Mouse (Mus musculus) hindbrain, embryonic 12.5 days (tissue): ENCODE measurements at regions not wholly inside any gene's neighbourhood (a gene's known extent, or its start where the extent isn't known, plus 50 kb on each side); places are given as distances from the start of the nearest gene placed in this dataset.

Experiments
- ATAC-seq: fragments of 200-750 bp; cut with Nextera tagmentation; 2 replicates; pipeline ENCODE4 v1.8.0; 2017; ENCODE audit warnings: moderate TSS enrichment; ENCODE audit not compliant: low FRiP score
- H3K27ac ChIP-seq: fragments of 300-500 bp; sonication (generic); 2 replicates; pipeline ENCODE4 v1.5.1; 2016; ENCODE audit warnings: mild to moderate bottlenecking
- H3K27me3 ChIP-seq: fragments of 300-500 bp; sonication (generic); 2 replicates; pipeline ENCODE4 v1.6.1; 2016; ENCODE audit warnings: mild to moderate bottlenecking
- H3K36me3 ChIP-seq: fragments of 300-500 bp; sonication (generic); 2 replicates; pipeline ENCODE4 v1.6.1; 2016; ENCODE audit warnings: mild to moderate bottlenecking
- H3K4me1 ChIP-seq: fragments of 300-500 bp; sonication (generic); 2 replicates; pipeline ENCODE4 v1.6.1; 2016
- H3K4me2 ChIP-seq: fragments of 300-500 bp; sonication (generic); replicated peaks from 2 replicates; pipeline ENCODE4 v1.6.1; 2016; ENCODE audit warnings: mild to moderate bottlenecking
- H3K4me3 ChIP-seq: fragments of 300-500 bp; sonication (generic); 2 replicates; pipeline ENCODE4 v1.5.1; 2016; ENCODE audit warnings: mild to moderate bottlenecking
- H3K9ac ChIP-seq: fragments of 300-500 bp; sonication (generic); 2 replicates; pipeline ENCODE4 v1.6.1; 2016; ENCODE audit warnings: mild to moderate bottlenecking, moderate library complexity
- H3K9me3 ChIP-seq: fragments of 300-500 bp; sonication (generic); replicated peaks from 2 replicates; pipeline ENCODE4 v1.6.1; 2016; ENCODE audit warnings: mild to moderate bottlenecking
- WGBS: fragments of 180-500 bp; shearing (Covaris S2); methylation state at CpG from one replicate; pipeline ENCODE4 v1.1.7; 2016; 5-methylcytosine and 5-hydroxymethylcytosine counted together

GRCm38 (mm10) chr2:92523321-92523895 lies 63.1 kb upstream of the Slc35c1 start:
- no peak overlapping the region for H3K9ac ChIP-seq
- peaks cover 18% of the 10 kb centered on the region for H3K4me1 ChIP-seq

GRCm38 (mm10) chr2:92521527-92521926 lies 61.2 kb upstream of the Slc35c1 start:
- H3K36me3 ChIP-seq: no peaks in the 10 kb centered on the region
- no peak overlapping the region for H3K4me3 ChIP-seq
- no peak overlapping the region for H3K9ac ChIP-seq
- WGBS: 88% methylated on average over 8 of the region's 8 CpGs
- no peaks in the 10 kb centered on the region for H3K9me3 ChIP-seq
- ATAC-seq: no peak
- H3K4me1 ChIP-seq: peaks cover 15% of the 10 kb centered on the region
- no peak overlapping the region for H3K4me2 ChIP-seq
- H3K27me3 ChIP-seq: no peaks in the 10 kb centered on the region
- no peak overlapping the region for H3K27ac ChIP-seq

More at GRCm38 (mm10) chr2:92523321-92523895, 63.1 kb upstream of the Slc35c1 start:
- no peak overlapping the region for H3K4me3 ChIP-seq
- no peaks in the 10 kb centered on the region for H3K9me3 ChIP-seq
- no peak overlapping the region for H3K27ac ChIP-seq
- H3K36me3 ChIP-seq: no peaks in the 10 kb centered on the region
- no peaks in the 10 kb centered on the region for H3K27me3 ChIP-seq
- 86% methylated on average over 13 of the region's 13 CpGs for WGBS
- no peak overlapping the region for H3K4me2 ChIP-seq
- no peak for ATAC-seq

- Histone ChIP-seq H3K9me3 (no peaks in the 10 kb centered on the region), H3K36me3 (no peaks in the 10 kb centered on the region), H3K27me3 (no peaks in the 10 kb centered on the region), H3K4me2 (no peak overlapping the region), H3K9ac (no peak overlapping the region), H3K4me3 (no peak overlapping the region), H3K27ac (no peak overlapping the region), H3K4me1 (no peaks in the 10 kb centered on the region)
- WGBS: 77% methylated on average over 8 of the region's 8 CpGs
- ATAC-seq: no peak
Observed at GRCm38 (mm10) chr2:92519396-92519795, 59.1 kb upstream of the Slc35c1 start.

GRCm38 (mm10) chr2:92518891-92519290 lies 58.6 kb upstream of the Slc35c1 start:
- WGBS: 86% methylated on average over 8 of the region's 8 CpGs
- Histone ChIP-seq H3K9me3 (no peaks in the 10 kb centered on the region), H3K36me3 (no peaks in the 10 kb centered on the region), H3K4me3 (no peak overlapping the region), H3K4me2 (no peak overlapping the region), H3K27ac (no peak overlapping the region), H3K9ac (no peak overlapping the region), H3K27me3 (no peaks in the 10 kb centered on the region), H3K4me1 (no peaks in the 10 kb centered on the region)
- ATAC-seq: no peak

GRCm38 (mm10) chr2:92514961-92515360 lies 54.6 kb upstream of the Slc35c1 start:
- Histone ChIP-seq H3K9me3 (0 out of 2 replicates have a peak, but pooled peaks cover 5% of the 10 kb centered on the region), H3K36me3 (no peaks in the 10 kb centered on the region), H3K27ac (no peak overlapping the region), H3K4me3 (no peak overlapping the region), H3K4me1 (no peaks in the 10 kb centered on the region), H3K9ac (no peak overlapping the region), H3K4me2 (no peak overlapping the region), H3K27me3 (no peaks in the 10 kb centered on the region)
- ATAC-seq: no peak
- 53% methylated on average over 6 of the region's 6 CpGs for WGBS

GRCm38 (mm10) chr2:92511771-92512744 lies 51.7 kb upstream of the Slc35c1 start:
- no peaks in the 10 kb centered on the region for H3K36me3 ChIP-seq
- 0 out of 2 replicates have a peak, but pooled peaks cover 5% of the 10 kb centered on the region for H3K9me3 ChIP-seq
- no peak overlapping the region for H3K27ac ChIP-seq
- no peak for ATAC-seq
- H3K9ac ChIP-seq: no peak overlapping the region
- no peaks in the 10 kb centered on the region for H3K27me3 ChIP-seq
- WGBS: 84% methylated on average over 6 of the region's 6 CpGs
- H3K4me1 ChIP-seq: no peaks in the 10 kb centered on the region
- no peak overlapping the region for H3K4me2 ChIP-seq
- H3K4me3 ChIP-seq: no peak overlapping the region
